Mouse (Mus musculus): ENCODE data around the gene Gm49384. TPM values are rescaled to one million over a fixed set of nuclear protein-coding genes. Genes with fewer than 3 reads are reported as not detected.

The Gm49384 gene
- polyA plus RNA-seq (2014; fragmentation: Nextera tagmentation; extraction: Ambion mirVana) = 18.4 and 19.4 TPM in 2 replicates

DNA sequence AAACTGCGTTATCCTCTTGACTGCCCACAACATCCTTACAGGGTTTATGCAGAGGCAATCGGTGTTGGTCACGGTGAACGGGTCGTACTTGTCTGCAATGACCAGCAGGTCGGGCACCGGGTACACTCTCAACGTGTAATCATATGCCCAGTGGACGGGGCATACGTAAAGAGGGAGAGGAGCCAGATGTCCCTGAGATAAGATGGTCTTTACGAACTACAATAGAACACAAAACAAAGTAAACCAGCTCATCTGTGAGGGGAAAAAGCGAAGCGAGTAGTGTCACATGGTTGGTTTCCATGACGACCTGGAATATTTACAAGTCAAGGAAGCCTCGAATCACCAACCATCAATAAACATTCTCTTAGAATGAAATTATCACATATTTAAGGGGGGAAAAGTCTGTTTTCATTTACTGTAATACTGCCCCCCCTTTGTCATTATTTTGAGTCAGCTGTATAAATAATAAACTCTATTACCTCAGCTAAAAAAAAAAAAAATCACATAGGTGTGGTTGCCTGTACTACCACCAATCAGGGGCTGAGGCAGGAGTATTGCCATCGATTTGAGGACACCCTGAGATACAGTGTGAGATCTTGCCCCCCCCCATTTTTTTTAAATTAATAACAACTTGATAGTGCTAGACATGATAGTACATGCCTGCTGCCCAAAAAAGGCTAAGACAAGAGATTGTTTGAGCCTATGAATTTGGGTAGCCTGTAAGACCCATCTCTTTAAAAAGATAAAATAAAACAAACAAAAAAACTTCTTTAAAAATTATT is at the start of gene Gm49384:
Gm49384 (minus strand) TSS at position 216 of the 782 bp plus-strand sequence.
- WGBS = 89% methylated on average over 16 of the region's 16 CpGs
- H3K4me2 ChIP-seq (ENCODE audit: low read depth, low read length) = no peak within 1 kb of the TSS
- no peaks in the 10 kb centered on the region for H3K9me3 ChIP-seq (ENCODE audit: control insufficient read depth, low read length)
- no peak within 1 kb of the TSS for H3K9ac ChIP-seq (ENCODE audit: low read depth, low read length)
- H3K27me3 ChIP-seq (replicated peaks; ENCODE audit: control insufficient read depth, insufficient read depth, low read length) = no peaks in the 10 kb centered on the region
- H3K27ac ChIP-seq (replicated peaks; ENCODE audit: low read depth, low read length) = no peak within 1 kb of the TSS
- no peak for DNase-seq (ENCODE audit: low spot score)
- H3K4me1 ChIP-seq (ENCODE audit: control insufficient read depth, insufficient read depth, low read length) = 0 out of 2 replicates have a peak, but pooled peaks cover under 1% of the 10 kb centered on the region
- no peak for ATAC-seq (ENCODE audit: low read depth)
- H3K36me3 ChIP-seq (ENCODE audit: control insufficient read depth, insufficient read depth, low read length) = peaks cover 65% of the 10 kb centered on the region
- H3K4me3 ChIP-seq (ENCODE audit: low read depth, low read length) = no peak within 1 kb of the TSS

GRCm38 (mm10) chr12:69253806-69254205 is 49.7 kb upstream of the Gm49384 start:
- Histone ChIP-seq H3K4me1 (ENCODE audit: control insufficient read depth, insufficient read depth, low read length) (no peaks in the 10 kb centered on the region), H3K4me2 (ENCODE audit: low read depth, low read length) (no peak overlapping the region), H3K27me3 (replicated peaks; ENCODE audit: control insufficient read depth, insufficient read depth, low read length) (no peaks in the 10 kb centered on the region), H3K4me3 (ENCODE audit: low read depth, low read length) (no peak overlapping the region), H3K9me3 (ENCODE audit: control insufficient read depth, low read length) (no peaks in the 10 kb centered on the region), H3K27ac (replicated peaks; ENCODE audit: low read depth, low read length) (no peak overlapping the region), H3K9ac (ENCODE audit: low read depth, low read length) (no peak overlapping the region), H3K36me3 (ENCODE audit: control insufficient read depth, insufficient read depth, low read length) (no peaks in the 10 kb centered on the region)
- 84% methylated on average over 1 of the region's 1 CpGs for WGBS
- ATAC-seq (ENCODE audit: low read depth) (no peak), DNase-seq (ENCODE audit: low spot score) (no peak)

DNA sequence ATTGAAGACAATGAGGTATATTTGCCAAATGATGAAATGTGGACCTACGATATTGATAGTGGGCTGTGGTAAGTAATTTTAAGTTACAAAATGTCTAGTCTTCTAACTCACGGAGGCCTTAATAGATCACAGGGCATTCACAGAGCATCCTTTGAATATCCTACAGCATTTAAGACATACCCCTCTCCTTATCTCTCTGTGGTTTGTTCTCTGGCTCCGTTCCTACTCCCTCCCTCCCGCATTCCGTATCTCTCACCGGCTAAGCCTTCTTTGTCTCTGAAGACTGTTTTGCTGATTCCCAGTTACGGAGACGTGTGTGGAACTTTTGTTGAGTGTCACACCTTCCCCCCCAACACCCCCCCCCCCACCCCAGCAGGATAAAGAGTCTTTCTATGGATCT is 46.7 kb upstream of the Gm49384 start:
- Histone ChIP-seq H3K4me1 (ENCODE audit: control insufficient read depth, insufficient read depth, low read length) (no peaks in the 10 kb centered on the region), H3K36me3 (ENCODE audit: control insufficient read depth, insufficient read depth, low read length) (no peaks in the 10 kb centered on the region), H3K27me3 (replicated peaks; ENCODE audit: control insufficient read depth, insufficient read depth, low read length) (no peaks in the 10 kb centered on the region), H3K4me3 (ENCODE audit: low read depth, low read length) (no peak overlapping the region), H3K4me2 (ENCODE audit: low read depth, low read length) (no peak overlapping the region), H3K27ac (replicated peaks; ENCODE audit: low read depth, low read length) (no peak overlapping the region), H3K9ac (ENCODE audit: low read depth, low read length) (no peak overlapping the region), H3K9me3 (ENCODE audit: control insufficient read depth, low read length) (no peaks in the 10 kb centered on the region)
- ATAC-seq (ENCODE audit: low read depth) = no peak
- DNase-seq (ENCODE audit: low spot score) = no peak
- WGBS = 76% methylated on average over 8 of the region's 8 CpGs

GRCm38 (mm10) chr12:69249766-69250165 is 45.7 kb upstream of the Gm49384 start:
- no peak for ATAC-seq (ENCODE audit: low read depth)

DNA sequence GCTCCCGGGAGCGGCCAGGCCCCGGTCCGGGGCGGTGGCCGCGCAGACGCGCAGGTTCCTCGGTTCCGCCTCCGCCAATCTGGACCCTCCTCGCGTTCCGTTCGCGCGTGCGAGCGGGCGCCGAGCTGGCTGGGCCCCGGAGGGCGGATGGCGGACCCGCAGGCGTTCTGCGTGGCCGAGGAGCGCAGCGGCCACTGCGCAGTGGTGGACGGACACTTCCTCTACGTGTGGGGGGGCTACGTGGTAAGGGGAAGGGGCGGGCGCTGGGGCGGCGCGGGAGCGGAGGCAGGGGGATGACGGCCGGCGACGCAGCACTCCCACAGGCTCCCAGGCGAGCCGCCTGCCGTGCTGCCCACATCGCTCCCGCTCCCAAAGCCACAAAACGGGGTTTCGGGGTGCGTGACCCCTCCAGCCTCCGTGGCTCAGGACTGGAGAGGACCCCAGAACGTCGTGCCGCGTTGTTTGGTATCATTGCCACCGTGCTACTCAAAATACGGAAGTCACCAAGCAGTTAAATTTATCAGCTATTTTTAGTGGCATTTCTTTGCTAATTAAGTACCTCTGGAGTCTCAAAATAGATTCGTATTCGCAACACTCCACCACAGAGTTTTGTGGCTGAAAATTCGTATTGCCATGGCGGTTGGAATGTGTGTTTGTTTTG is 37.8 kb upstream of the Gm49384 start:
- Histone ChIP-seq H3K27ac (replicated peaks; ENCODE audit: low read depth, low read length) (peak overlapping the region; percentile 82), H3K4me1 (ENCODE audit: control insufficient read depth, insufficient read depth, low read length) (peaks cover 3% of the 10 kb centered on the region; the same call in 1 of the 2 replicates), H3K4me3 (ENCODE audit: low read depth, low read length) (peak overlapping the region; percentile 64), H3K4me2 (ENCODE audit: low read depth, low read length) (peak overlapping the region; percentile 75), H3K9ac (ENCODE audit: low read depth, low read length) (peak overlapping the region; percentile 82), H3K27me3 (replicated peaks; ENCODE audit: control insufficient read depth, insufficient read depth, low read length) (no peaks in the 10 kb centered on the region), H3K36me3 (ENCODE audit: control insufficient read depth, insufficient read depth, low read length) (no peaks in the 10 kb centered on the region), H3K9me3 (ENCODE audit: control insufficient read depth, low read length) (no peaks in the 10 kb centered on the region)
- 1% methylated on average over 44 of the region's 64 CpGs for WGBS
- DNase-seq (ENCODE audit: low spot score) (peak; percentile 81), ATAC-seq (ENCODE audit: low read depth) (peak; percentile 95)

More at GRCm38 (mm10) chr12:69249766-69250165, 45.7 kb upstream of the Gm49384 start:
- no peaks in the 10 kb centered on the region for H3K27me3 ChIP-seq (replicated peaks; ENCODE audit: control insufficient read depth, insufficient read depth, low read length)
- no peak overlapping the region for H3K9ac ChIP-seq (ENCODE audit: low read depth, low read length)
- WGBS = 85% methylated on average over 4 of the region's 4 CpGs
- H3K4me3 ChIP-seq (ENCODE audit: low read depth, low read length) = no peak overlapping the region
- DNase-seq (ENCODE audit: low spot score) = no peak
- H3K4me1 ChIP-seq (ENCODE audit: control insufficient read depth, insufficient read depth, low read length) = no peaks in the 10 kb centered on the region
- H3K27ac ChIP-seq (replicated peaks; ENCODE audit: low read depth, low read length) = no peak overlapping the region
- H3K9me3 ChIP-seq (ENCODE audit: control insufficient read depth, low read length) = no peaks in the 10 kb centered on the region
- H3K4me2 ChIP-seq (ENCODE audit: low read depth, low read length) = no peak overlapping the region
- H3K36me3 ChIP-seq (ENCODE audit: control insufficient read depth, insufficient read depth, low read length) = no peaks in the 10 kb centered on the region

GRCm38 (mm10) chr12:69241405-69241770 is 37.3 kb upstream of the Gm49384 start:
- no peaks in the 10 kb centered on the region for H3K27me3 ChIP-seq (replicated peaks; ENCODE audit: control insufficient read depth, insufficient read depth, low read length)
- no peaks in the 10 kb centered on the region for H3K36me3 ChIP-seq (ENCODE audit: control insufficient read depth, insufficient read depth, low read length)
- H3K4me3 ChIP-seq (ENCODE audit: low read depth, low read length) = peak overlapping the region; percentile 64
- DNase-seq (ENCODE audit: low spot score) = no peak
- peak overlapping the region; percentile 75 for H3K4me2 ChIP-seq (ENCODE audit: low read depth, low read length)
- H3K4me1 ChIP-seq (ENCODE audit: control insufficient read depth, insufficient read depth, low read length) = peaks cover 3% of the 10 kb centered on the region; the same call in 1 of the 2 replicates
- WGBS = 0% methylated on average over 3 of the region's 3 CpGs
- H3K9me3 ChIP-seq (ENCODE audit: control insufficient read depth, low read length) = no peaks in the 10 kb centered on the region
- H3K9ac ChIP-seq (ENCODE audit: low read depth, low read length) = peak overlapping the region; percentile 82
- H3K27ac ChIP-seq (replicated peaks; ENCODE audit: low read depth, low read length) = peak overlapping the region; percentile 82
- no peak; the same call in 1 of the 2 replicates for ATAC-seq (ENCODE audit: low read depth)

GRCm38 (mm10) chr12:69240876-69241275 is 36.8 kb upstream of the Gm49384 start, which contains the start of gene Klhdc1:
TSS of gene Klhdc1 (plus strand) at chr12:69241176.
- Histone ChIP-seq H3K4me1 (ENCODE audit: control insufficient read depth, insufficient read depth, low read length) (peaks cover 3% of the 10 kb centered on the region; the same call in 1 of the 2 replicates), H3K27ac (replicated peaks; ENCODE audit: low read depth, low read length) (peak within 1 kb of the TSS; percentile 82), H3K4me2 (ENCODE audit: low read depth, low read length) (peak within 1 kb of the TSS; percentile 75), H3K9ac (ENCODE audit: low read depth, low read length) (peak within 1 kb of the TSS; percentile 82), H3K27me3 (replicated peaks; ENCODE audit: control insufficient read depth, insufficient read depth, low read length) (no peaks in the 10 kb centered on the region), H3K36me3 (ENCODE audit: control insufficient read depth, insufficient read depth, low read length) (no peaks in the 10 kb centered on the region), H3K4me3 (ENCODE audit: low read depth, low read length) (peak within 1 kb of the TSS; percentile 64), H3K9me3 (ENCODE audit: control insufficient read depth, low read length) (no peaks in the 10 kb centered on the region)
- DNase-seq (ENCODE audit: low spot score) (no peak), ATAC-seq (ENCODE audit: low read depth) (no peak)
- 64% methylated on average over 6 of the region's 6 CpGs for WGBS

- no peaks in the 10 kb centered on the region for H3K27me3 ChIP-seq (replicated peaks; ENCODE audit: control insufficient read depth, insufficient read depth, low read length)
- H3K4me1 ChIP-seq (ENCODE audit: control insufficient read depth, insufficient read depth, low read length) = peaks cover 3% of the 10 kb centered on the region; the same call in 1 of the 2 replicates
- H3K27ac ChIP-seq (replicated peaks; ENCODE audit: low read depth, low read length) = no peak overlapping the region
- H3K36me3 ChIP-seq (ENCODE audit: control insufficient read depth, insufficient read depth, low read length) = no peaks in the 10 kb centered on the region
- no peak overlapping the region for H3K9ac ChIP-seq (ENCODE audit: low read depth, low read length)
- no peak overlapping the region for H3K4me2 ChIP-seq (ENCODE audit: low read depth, low read length)
- DNase-seq (ENCODE audit: low spot score) (no peak), ATAC-seq (ENCODE audit: low read depth) (no peak)
- no peak overlapping the region for H3K4me3 ChIP-seq (ENCODE audit: low read depth, low read length)
- 38% methylated on average over 3 of the region's 3 CpGs for WGBS
- no peaks in the 10 kb centered on the region for H3K9me3 ChIP-seq (ENCODE audit: control insufficient read depth, low read length)
Measured at GRCm38 (mm10) chr12:69238284-69238683, 34.2 kb upstream of the Gm49384 start.
